ENCODE assay signal across 8 mouse cellular contexts in the genomic region with DNA sequence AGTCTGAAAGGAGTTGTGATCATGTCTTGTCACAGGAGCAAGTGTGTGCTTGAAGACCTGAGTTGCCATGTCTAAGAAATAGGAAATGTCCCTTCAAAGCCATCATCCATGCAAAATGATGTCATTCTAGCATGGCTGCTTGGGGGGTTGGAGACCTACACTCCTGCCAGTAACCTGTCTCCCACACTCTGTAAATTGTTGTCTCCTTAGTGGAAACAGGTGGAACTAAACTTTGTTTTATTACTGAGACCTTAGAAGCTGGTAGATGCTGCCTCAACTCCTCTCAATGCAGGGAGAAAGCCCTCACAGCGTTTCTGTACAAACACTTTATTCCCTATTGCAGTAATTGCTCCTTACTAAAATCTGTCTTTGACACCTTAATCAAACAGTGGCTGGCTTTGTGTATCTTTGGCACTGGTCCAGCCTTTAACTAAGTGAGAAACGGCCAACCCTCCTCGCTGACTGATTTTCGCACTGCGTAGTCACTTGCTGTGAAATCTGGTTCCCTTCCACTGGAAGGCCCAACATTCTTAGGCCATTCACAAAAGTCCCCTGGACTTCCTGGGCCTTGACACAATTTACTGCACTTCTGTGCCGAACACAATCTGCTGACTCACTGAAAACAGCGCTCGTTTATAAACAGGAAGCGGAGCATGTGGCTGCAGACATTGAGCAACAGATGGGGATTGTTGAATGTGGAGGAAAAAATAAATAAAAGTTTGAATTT.
DNase-seq lines count a peak whose midpoint lies in the region; ATAC-seq and TF ChIP-seq lines count a peak whose summit lies in the region.

No protein-coding gene starts in this region.

- peaks cover 7% of the 10 kb centered on the region; the same call in 1 of the 2 replicates for H3K4me1 ChIP-seq in forebrain, postnatal 0 days (ENCODE audit: insufficient read depth)
- H3K4me1 ChIP-seq in limb, embryonic 11.5 days (ENCODE audit: control insufficient read depth, insufficient read depth, low read length), result 0 out of 2 replicates have a peak, but pooled peaks cover 6% of the 10 kb centered on the region
- H3K4me1 ChIP-seq in neural tube, embryonic 14.5 days (ENCODE audit: control insufficient read depth, insufficient read depth, low read length), result 0 out of 2 replicates have a peak, but pooled peaks cover 3% of the 10 kb centered on the region

- ATAC-seq in forebrain, postnatal 0 days, result peak; percentile 85
- ATAC-seq in limb, embryonic 11.5 days (ENCODE audit: insufficient number of reproducible peaks, low FRiP score, low TSS enrichment, low read depth), result peak; percentile 77
- peak; percentile 68 for ATAC-seq in neural tube, embryonic 14.5 days (ENCODE audit: low read depth)

- no peak overlapping the region for H3K4me2 ChIP-seq in forebrain, postnatal 0 days (ENCODE audit: low read depth)
- H3K4me2 ChIP-seq in limb, embryonic 11.5 days (ENCODE audit: low read depth, severe bottlenecking), result no peak overlapping the region
- no peak overlapping the region for H3K4me2 ChIP-seq in neural tube, embryonic 14.5 days (ENCODE audit: low read depth, low read length)

- DNase-seq in left cerebral cortex, adult 2 months (ENCODE audit: extremely low spot score in 1 of 2, low spot score in 2 of 2), result peak; percentile 12 to 25
- no peak for DNase-seq in left cerebral cortex, postnatal 4 days
- DNase-seq in adrenal gland, postnatal 10 days, result peak; percentile 44
- peak; percentile 78 for DNase-seq in forebrain, postnatal 0 days
- peak; percentile 48 for DNase-seq in kidney, adult 11 months
- peak; percentile 45 for DNase-seq in limb, embryonic 11.5 days (ENCODE audit: low spot score)
- no peak for DNase-seq in cerebellum, postnatal 36 days

- H3K27ac ChIP-seq in left cerebral cortex, adult 2 months, result no peak overlapping the region
- no peak overlapping the region for H3K27ac ChIP-seq in forebrain, postnatal 0 days (ENCODE audit: low read depth, low read length)
- no peak overlapping the region; the same call in 1 of the 2 replicates for H3K27ac ChIP-seq in limb, embryonic 11.5 days (replicated peaks; ENCODE audit: low read depth, low read length)
- no peak overlapping the region for H3K27ac ChIP-seq in neural tube, embryonic 14.5 days (ENCODE audit: low read depth, low read length)

- no peaks in the 10 kb centered on the region for H3K9me3 ChIP-seq in forebrain, postnatal 0 days (ENCODE audit: low read length)
- no peaks in the 10 kb centered on the region for H3K9me3 ChIP-seq in limb, embryonic 11.5 days (ENCODE audit: control insufficient read depth, low read length)
- H3K9me3 ChIP-seq in neural tube, embryonic 14.5 days (ENCODE audit: control insufficient read depth, low read length), result no peaks in the 10 kb centered on the region

- H3K27me3 ChIP-seq in forebrain, postnatal 0 days (ENCODE audit: insufficient read depth, low read length), result no peaks in the 10 kb centered on the region
- H3K27me3 ChIP-seq in limb, embryonic 11.5 days (ENCODE audit: control insufficient read depth, insufficient read depth, low read length), result no peaks in the 10 kb centered on the region
- H3K27me3 ChIP-seq in neural tube, embryonic 14.5 days (ENCODE audit: control insufficient read depth, insufficient read depth, low read length), result no peaks in the 10 kb centered on the region

- intact Hi-C loops in left cerebral cortex, adult 2 months (cut with DNase I), result loop anchor here (5.0 kb wide), 1 partner anchor 199 kb away; a partner anchor contains a TSS
- intact Hi-C loops in left cerebral cortex, postnatal 4 days (cut with DNase I), result loop anchor here (10.0 kb wide), 1 partner anchor 197 kb away; a partner anchor contains a TSS

- H3K9ac ChIP-seq in forebrain, postnatal 0 days, result no peak overlapping the region
- no peak overlapping the region for H3K9ac ChIP-seq in limb, embryonic 11.5 days (ENCODE audit: low read length)
- H3K9ac ChIP-seq in neural tube, embryonic 14.5 days (replicated peaks; ENCODE audit: low read depth, low read length), result no peak overlapping the region

- WGBS in forebrain, postnatal 0 days, result 11% methylated on average over 9 of the region's 9 CpGs
- 44% methylated on average over 9 of the region's 9 CpGs for WGBS in limb, embryonic 11.5 days
- WGBS in neural tube, embryonic 14.5 days, result 21% methylated on average over 9 of the region's 9 CpGs

- no peaks in the 10 kb centered on the region for H3K36me3 ChIP-seq in forebrain, postnatal 0 days (ENCODE audit: insufficient read depth)
- no peaks in the 10 kb centered on the region for H3K36me3 ChIP-seq in limb, embryonic 11.5 days (ENCODE audit: control insufficient read depth, insufficient read depth, low read length)
- H3K36me3 ChIP-seq in neural tube, embryonic 14.5 days (ENCODE audit: control insufficient read depth, insufficient read depth, low read length), result no peaks in the 10 kb centered on the region

- TF ChIP-seq CTCF in left cerebral cortex, adult 2 months (IDR thresholded peaks at IDR 0.05), result no peak
- TF ChIP-seq CTCF in forebrain, postnatal 0 days (IDR thresholded peaks at IDR 0.05; ENCODE audit: low read depth), result no peak

- H3K4me3 ChIP-seq in left cerebral cortex, adult 2 months, result no peak overlapping the region
- no peak overlapping the region for H3K4me3 ChIP-seq in forebrain, postnatal 0 days (ENCODE audit: low read depth, low read length)
- H3K4me3 ChIP-seq in limb, embryonic 11.5 days (ENCODE audit: low read depth, low read length), result no peak overlapping the region
- no peak overlapping the region for H3K4me3 ChIP-seq in neural tube, embryonic 14.5 days (ENCODE audit: low read depth, low read length)

Comparison
In these comparisons a context has a peak if more than half of its experiments do, and no peak if none do; other contexts are left out.
1. DNase-seq: peak in left cerebral cortex, adult 2 months (2 of 2), adrenal gland, postnatal 10 days (single experiment), forebrain, postnatal 0 days (single experiment), kidney, adult 11 months (single experiment) and limb, embryonic 11.5 days (single experiment); none in left cerebral cortex, postnatal 4 days (single experiment) and cerebellum, postnatal 36 days (0 of 2).
2. Peak in every context shown above with its lines, with median percentiles within 50 percentile points of each other: ATAC-seq.